Mouse (Mus musculus): Measurements from ENCODE around the gene Smtn.

Smtn gene

GRCm38 (mm10) chr11:3549791-3550190 is 9.4 kb upstream of the Smtn start:
- in situ Hi-C loops (cut with MboI; ENCODE audit: low pct_unique_long_range_greater_than_20kb in 1 of 2, low sequenced_read_pairs in 2 of 2, unreplicated experiment in 1 of 2): no loop called here

DNA sequence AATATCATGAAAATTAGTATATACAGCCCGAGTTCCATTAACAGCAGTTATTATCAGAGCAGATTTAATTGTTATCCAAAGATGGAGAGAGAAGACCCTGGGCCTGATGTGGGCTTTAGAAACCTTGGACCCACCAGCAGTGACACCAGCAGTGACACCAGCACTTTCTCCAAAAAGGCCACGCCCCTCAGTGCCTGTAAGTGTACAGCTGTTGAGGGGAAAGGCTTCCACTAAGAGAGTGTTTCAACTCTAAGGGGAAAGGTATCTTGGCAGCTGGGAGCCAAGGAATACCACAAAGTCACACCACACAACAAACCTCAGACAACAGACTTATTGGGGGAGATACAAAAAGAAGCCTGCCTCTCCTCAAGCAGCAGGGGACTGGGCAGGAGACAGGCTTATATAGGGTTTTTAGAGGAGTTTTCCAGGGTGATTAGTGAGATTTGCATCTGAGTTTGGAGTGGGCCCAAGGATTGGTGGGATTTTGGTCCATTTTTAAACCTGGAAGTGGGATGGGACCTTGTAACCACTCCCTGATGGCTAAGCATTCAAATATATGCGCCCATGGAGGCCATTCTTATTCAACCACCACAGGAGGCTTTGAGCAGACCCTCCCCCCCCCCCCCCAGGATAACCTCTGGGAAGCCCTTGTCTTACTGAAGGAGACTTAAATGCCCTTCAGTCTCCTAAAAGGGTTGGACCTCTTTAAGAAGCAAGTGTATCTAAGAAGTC is 8.3 kb upstream of the Smtn start:
- in situ Hi-C loops (cut with MboI; ENCODE audit: low pct_unique_long_range_greater_than_20kb in 1 of 2, low sequenced_read_pairs in 2 of 2, unreplicated experiment in 1 of 2): no loop called here

DNA sequence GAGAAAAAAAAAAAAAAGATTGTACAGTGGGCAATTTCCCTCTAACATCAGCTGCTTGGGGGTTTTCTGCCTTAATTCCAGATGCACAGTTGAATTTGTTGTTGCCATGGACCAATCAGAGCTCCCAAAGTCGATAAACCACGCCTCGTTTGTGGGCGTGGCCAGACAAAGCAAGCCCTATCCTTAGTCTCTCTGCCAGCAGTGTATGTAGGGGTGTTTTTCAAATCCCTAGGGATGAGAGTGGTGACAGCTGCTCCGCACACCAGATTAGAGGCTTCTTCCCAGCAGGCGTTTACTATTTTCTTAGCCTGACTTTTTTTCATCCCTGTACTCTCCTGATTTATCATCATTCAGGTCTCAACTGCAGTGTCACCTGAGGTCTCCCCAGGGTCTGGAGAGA is 7.6 kb upstream of the Smtn start:
- in situ Hi-C loops (cut with MboI; ENCODE audit: low pct_unique_long_range_greater_than_20kb in 1 of 2, low sequenced_read_pairs in 2 of 2, unreplicated experiment in 1 of 2): no loop called here

- in situ Hi-C loops (cut with MboI; ENCODE audit: low pct_unique_long_range_greater_than_20kb in 1 of 2, low sequenced_read_pairs in 2 of 2, unreplicated experiment in 1 of 2): no loop called here
Observed at GRCm38 (mm10) chr11:3547047-3547446, 6.6 kb upstream of the Smtn start.

- in situ Hi-C loops (cut with MboI; ENCODE audit: low pct_unique_long_range_greater_than_20kb in 1 of 2, low sequenced_read_pairs in 2 of 2, unreplicated experiment in 1 of 2): no loop called here
Observed at GRCm38 (mm10) chr11:3546242-3546562, 5.8 kb upstream of the Smtn start.

- in situ Hi-C loops (cut with MboI; ENCODE audit: low pct_unique_long_range_greater_than_20kb in 1 of 2, low sequenced_read_pairs in 2 of 2, unreplicated experiment in 1 of 2): no loop called here
Observed at GRCm38 (mm10) chr11:3545531-3546241, 5.3 kb upstream of the Smtn start.

DNA sequence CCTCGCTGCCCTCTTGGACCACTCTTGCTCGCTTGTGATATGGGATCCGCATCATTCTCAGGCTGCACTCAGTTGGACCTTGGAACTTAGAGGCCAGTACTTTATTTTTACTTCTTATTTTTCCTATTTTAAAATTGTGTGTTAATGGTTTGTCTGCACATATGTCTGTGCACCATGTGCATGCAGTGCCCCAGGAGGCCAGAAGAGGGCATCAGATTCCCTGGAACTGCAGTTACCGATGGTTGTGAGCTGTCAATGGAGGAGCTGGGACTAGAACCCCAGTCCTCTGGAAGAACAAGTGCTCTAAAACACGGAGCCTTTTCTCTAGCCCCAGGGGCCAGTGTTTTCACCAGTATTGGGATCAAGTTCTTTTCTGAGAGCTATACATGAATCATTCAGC is 4.0 kb upstream of the Smtn start:
- in situ Hi-C loops (cut with MboI; ENCODE audit: low pct_unique_long_range_greater_than_20kb in 1 of 2, low sequenced_read_pairs in 2 of 2, unreplicated experiment in 1 of 2): no loop called here

GRCm38 (mm10) chr11:3543001-3543400 is 2.6 kb upstream of the Smtn start:
- in situ Hi-C loops (cut with MboI; ENCODE audit: low pct_unique_long_range_greater_than_20kb in 1 of 2, low sequenced_read_pairs in 2 of 2, unreplicated experiment in 1 of 2): no loop called here

- in situ Hi-C loops (cut with MboI; ENCODE audit: low pct_unique_long_range_greater_than_20kb in 1 of 2, low sequenced_read_pairs in 2 of 2, unreplicated experiment in 1 of 2): no loop called here
Observed at GRCm38 (mm10) chr11:3541932-3542331, 1.5 kb upstream of the Smtn start.

- in situ Hi-C loops (cut with MboI; ENCODE audit: low pct_unique_long_range_greater_than_20kb in 1 of 2, low sequenced_read_pairs in 2 of 2, unreplicated experiment in 1 of 2): no loop called here
Observed at GRCm38 (mm10) chr11:3539826-3540196, 601 bp downstream of the Smtn start.

- in situ Hi-C loops (cut with MboI; ENCODE audit: low pct_unique_long_range_greater_than_20kb in 1 of 2, low sequenced_read_pairs in 2 of 2, unreplicated experiment in 1 of 2): no loop called here
Observed at GRCm38 (mm10) chr11:3539111-3539825, 1.1 kb downstream of the Smtn start.

DNA sequence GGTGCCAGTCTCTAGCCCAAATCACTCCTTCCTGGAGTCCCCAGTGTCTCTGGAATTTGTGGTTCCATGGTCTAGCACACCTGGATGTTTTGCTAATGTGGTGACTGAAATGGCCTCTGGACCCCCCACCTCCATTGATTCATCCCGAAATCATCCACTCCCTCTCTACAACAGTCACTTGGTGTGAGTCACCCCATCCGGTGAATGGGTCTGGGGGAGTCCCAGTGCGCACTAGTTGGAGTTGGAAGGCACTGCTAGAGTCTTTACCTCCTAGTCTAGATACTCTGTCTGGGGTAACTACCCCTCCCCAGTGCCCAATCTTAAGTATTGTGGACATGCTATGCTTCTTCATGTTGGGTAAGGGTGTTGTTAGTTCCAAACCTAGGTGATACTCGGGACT is 2.1 kb downstream of the Smtn start:
- in situ Hi-C loops (cut with MboI; ENCODE audit: low pct_unique_long_range_greater_than_20kb in 1 of 2, low sequenced_read_pairs in 2 of 2, unreplicated experiment in 1 of 2): no loop called here

- in situ Hi-C loops (cut with MboI; ENCODE audit: low pct_unique_long_range_greater_than_20kb in 1 of 2, low sequenced_read_pairs in 2 of 2, unreplicated experiment in 1 of 2): no loop called here
Observed at GRCm38 (mm10) chr11:3537711-3538110, 2.7 kb downstream of the Smtn start.

GRCm38 (mm10) chr11:3536745-3537333 is 3.6 kb downstream of the Smtn start:
- in situ Hi-C loops (cut with MboI; ENCODE audit: low pct_unique_long_range_greater_than_20kb in 1 of 2, low sequenced_read_pairs in 2 of 2, unreplicated experiment in 1 of 2): no loop called here

- in situ Hi-C loops (cut with MboI; ENCODE audit: low pct_unique_long_range_greater_than_20kb in 1 of 2, low sequenced_read_pairs in 2 of 2, unreplicated experiment in 1 of 2): no loop called here
Observed at GRCm38 (mm10) chr11:3536082-3536481, 4.3 kb downstream of the Smtn start.

GRCm38 (mm10) chr11:3535406-3535986 is 4.9 kb downstream of the Smtn start:
- in situ Hi-C loops (cut with MboI; ENCODE audit: low pct_unique_long_range_greater_than_20kb in 1 of 2, low sequenced_read_pairs in 2 of 2, unreplicated experiment in 1 of 2): no loop called here

GRCm38 (mm10) chr11:3534956-3535355 is 5.5 kb downstream of the Smtn start:
- in situ Hi-C loops (cut with MboI; ENCODE audit: low pct_unique_long_range_greater_than_20kb in 1 of 2, low sequenced_read_pairs in 2 of 2, unreplicated experiment in 1 of 2): no loop called here

GRCm38 (mm10) chr11:3533406-3533932 is 6.9 kb downstream of the Smtn start:
- in situ Hi-C loops (cut with MboI; ENCODE audit: low pct_unique_long_range_greater_than_20kb in 1 of 2, low sequenced_read_pairs in 2 of 2, unreplicated experiment in 1 of 2): no loop called here
